Mouse (Mus musculus): ENCODE measurements around the gene Flg.

Gene Flg

GRCm38 (mm10) chr3:93273223-93273622 is at the start of gene Flg:
TSS of gene Flg (plus strand) at chr3:93273523.
- no peak for DNase-seq (ENCODE audit: low spot score)

DNA sequence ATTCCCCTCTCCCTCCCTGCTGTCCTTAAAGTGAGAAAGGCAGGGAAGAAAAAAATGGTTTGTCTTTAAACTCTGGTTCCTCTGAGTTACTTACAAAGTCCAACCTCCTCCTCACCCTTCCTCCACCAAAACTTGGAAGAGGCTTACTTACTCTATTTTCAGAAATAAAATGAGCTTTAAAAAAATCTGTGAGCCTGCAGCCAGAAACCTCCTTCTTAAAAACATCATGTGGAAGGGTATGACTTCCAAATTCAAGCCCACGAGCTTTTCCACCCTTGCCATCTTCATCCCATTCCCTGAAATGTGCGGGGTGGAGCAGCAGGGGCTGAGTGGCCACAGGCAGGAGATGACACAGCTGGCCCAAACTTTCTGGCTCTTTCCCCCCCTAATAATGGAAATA is 24.2 kb downstream of the Flg start:
- DNase-seq (ENCODE audit: low spot score): no peak

GRCm38 (mm10) chr3:93299832-93300231 is 26.5 kb downstream of the Flg start:
- DNase-seq (ENCODE audit: low spot score): no peak

DNA sequence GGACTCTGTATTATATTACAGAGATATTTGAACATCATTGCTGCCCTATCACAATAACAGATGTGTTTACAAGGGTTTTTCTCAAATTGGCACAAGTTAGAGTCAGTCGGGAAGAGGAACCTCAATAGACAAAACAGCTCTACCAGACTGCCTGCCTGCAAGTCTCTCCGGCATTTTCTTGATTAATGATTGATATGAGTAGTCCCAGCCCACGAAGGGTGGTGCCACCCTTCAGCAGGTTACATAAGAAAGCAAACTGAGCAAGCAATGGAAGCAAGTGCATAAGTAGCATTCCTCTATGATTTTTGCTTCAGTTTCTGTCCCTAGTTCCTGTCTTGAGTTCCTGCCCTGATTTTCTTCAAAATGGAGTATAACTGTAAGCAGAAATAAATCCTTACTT is 28.6 kb downstream of the Flg start:
- no peak for DNase-seq (ENCODE audit: low spot score)

DNA sequence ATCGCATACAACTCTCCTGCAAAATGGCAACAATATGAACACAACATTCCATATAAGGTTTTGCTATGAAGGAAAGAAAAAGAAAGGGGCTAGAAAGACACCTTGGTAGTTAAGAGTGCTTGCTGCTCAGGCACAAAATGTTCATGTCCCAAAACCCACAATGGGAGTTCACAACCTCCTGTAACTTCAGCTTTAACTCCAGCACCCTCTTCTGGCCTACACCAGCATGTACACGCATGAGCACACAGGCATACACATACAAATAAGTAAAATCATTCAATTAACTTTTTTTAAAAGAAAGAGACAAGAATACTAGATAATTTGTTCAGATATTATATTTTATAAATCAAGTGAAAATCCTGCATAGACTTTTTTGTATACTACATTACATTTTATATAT is 32.8 kb downstream of the Flg start:
- DNase-seq (ENCODE audit: low spot score): no peak

DNA sequence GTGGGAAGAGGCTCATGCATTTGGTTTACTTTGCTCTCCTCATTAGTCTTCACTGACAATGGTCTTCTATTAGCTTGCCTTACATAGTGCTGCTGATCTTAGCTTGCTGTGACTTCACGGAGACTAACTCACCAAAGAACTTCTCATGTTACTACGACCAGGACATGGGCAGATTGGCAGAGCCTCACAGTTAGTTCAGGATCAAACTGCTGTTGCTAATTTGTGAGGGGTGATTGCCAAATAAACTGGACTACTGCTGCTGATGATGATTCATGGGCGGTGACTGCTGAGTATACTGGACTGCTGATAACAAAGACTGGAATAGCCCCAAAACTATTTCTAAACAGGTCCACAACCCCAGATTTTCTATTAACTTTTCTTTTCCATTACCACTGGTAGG is 38.0 kb downstream of the Flg start:
- DNase-seq (ENCODE audit: low spot score): no peak

- no peak for DNase-seq (ENCODE audit: low spot score)
Observed at GRCm38 (mm10) chr3:93314388-93314787, 41.1 kb downstream of the Flg start.

- no peak for DNase-seq (ENCODE audit: low spot score)
Observed at GRCm38 (mm10) chr3:93319449-93319848, 46.1 kb downstream of the Flg start, which contains the start of gene Hrnr. TSS of gene Hrnr (plus strand) at chr3:93319749.

GRCm38 (mm10) chr3:93337749-93338148 is 64.4 kb downstream of the Flg start:
- DNase-seq (ENCODE audit: low spot score): peak; percentile 26

GRCm38 (mm10) chr3:93340021-93340420 is 66.7 kb downstream of the Flg start:
- no peak for DNase-seq (ENCODE audit: low spot score)
